Mouse (Mus musculus) limb, embryonic 14.5 days (tissue): Measurements from ENCODE around the gene Fam213b. TPM values are rescaled to one million over a fixed set of nuclear protein-coding genes. Genes with fewer than 3 reads are reported as not detected.
A peak's percentile ranks its signal among the peaks of the same experiment; 100 is the strongest.

Experiments
- ATAC-seq: fragments of 200-750 bp; cut with Nextera tagmentation; 2 replicates; pipeline ENCODE4 v1.8.0; 2017; ENCODE audit warnings: low read depth, moderate number of reproducible peaks, moderate TSS enrichment; ENCODE audit not compliant: low FRiP score
- DNase-seq: peaks from one replicate; pipeline ENCODE4 v3.0.0-alpha.2; 2015; ENCODE audit warnings: low spot score
- H3K27ac ChIP-seq: fragments of 300-500 bp; sonication (generic); replicated peaks from 2 replicates; pipeline ENCODE4 v1.5.1; 2014; ENCODE audit warnings: low read depth, mild to moderate bottlenecking, low read length, moderate library complexity, mixed read lengths
- H3K27me3 ChIP-seq: fragments of 300-500 bp; sonication (generic); 2 replicates; pipeline ENCODE4 v1.6.1; 2014; ENCODE audit warnings: low read length, mixed read lengths; ENCODE audit not compliant: control insufficient read depth, insufficient read depth
- H3K36me3 ChIP-seq: fragments of 300-500 bp; sonication (generic); 2 replicates; pipeline ENCODE4 v1.6.1; 2014; ENCODE audit warnings: mild to moderate bottlenecking, low read length, moderate library complexity, mixed read lengths; ENCODE audit not compliant: control insufficient read depth, insufficient read depth
- H3K4me1 ChIP-seq: fragments of 300-500 bp; sonication (generic); 2 replicates; pipeline ENCODE4 v1.6.1; 2014; ENCODE audit warnings: antibody characterized with exemption, low read length, mixed read lengths; ENCODE audit not compliant: control insufficient read depth, insufficient read depth
- H3K4me2 ChIP-seq: fragments of 300-500 bp; sonication (generic); replicated peaks from 2 replicates; pipeline ENCODE4 v1.6.1; 2014; ENCODE audit warnings: low read depth, mild to moderate bottlenecking, low read length, moderate library complexity; ENCODE audit not compliant: severe bottlenecking
- H3K4me3 ChIP-seq: fragments of 300-500 bp; sonication (generic); replicated peaks from 2 replicates; pipeline ENCODE4 v1.5.1; 2014; ENCODE audit warnings: low read length
- H3K9ac ChIP-seq: fragments of 300-500 bp; sonication (generic); 2 replicates; pipeline ENCODE4 v1.6.1; 2014; ENCODE audit warnings: mild to moderate bottlenecking, low read depth, low read length, moderate library complexity; ENCODE audit not compliant: severe bottlenecking
- H3K9me3 ChIP-seq: fragments of 300-500 bp; sonication (generic); 2 replicates; pipeline ENCODE4 v1.6.1; 2016; ENCODE audit warnings: low read length; ENCODE audit not compliant: control insufficient read depth
- POLR2A ChIP-seq: fragments of 200-500 bp; IDR thresholded peaks from 2 replicates; pipeline ENCODE4 v1.8.0; 2012; ENCODE audit warnings: inconsistent platforms, mild to moderate bottlenecking, moderate library complexity, borderline replicate concordance; ENCODE audit not compliant: insufficient read depth, insufficient read length; ENCODE audit errors: extremely low read depth
- WGBS: fragments of 180-500 bp; shearing (Covaris S2); extraction: QIAGEN DNeasy Blood & Tissue Kit; methylation state at CpG from one replicate; pipeline ENCODE4 v1.1.7; 2014; 5-methylcytosine and 5-hydroxymethylcytosine counted together
- polyA plus RNA-seq, 2 experiments: library from polyadenylated mRNA; depleted of rRNA in 1 of 2; stranded (reverse) in 1 of 2; unstranded in 1 of 2; fragments of >200 nt; fragmentation: Nextera tagmentation in 1 of 2; extraction: Ambion mirVana in 1 of 2; gene quantifications; 2 replicates each; pipeline versions ENCODE4 v1.2.1 to v1.2.3; 2012 to 2014

The Fam213b gene
- polyA plus RNA-seq, 2 experiments, result 33.6 to 51.8 TPM

DNA sequence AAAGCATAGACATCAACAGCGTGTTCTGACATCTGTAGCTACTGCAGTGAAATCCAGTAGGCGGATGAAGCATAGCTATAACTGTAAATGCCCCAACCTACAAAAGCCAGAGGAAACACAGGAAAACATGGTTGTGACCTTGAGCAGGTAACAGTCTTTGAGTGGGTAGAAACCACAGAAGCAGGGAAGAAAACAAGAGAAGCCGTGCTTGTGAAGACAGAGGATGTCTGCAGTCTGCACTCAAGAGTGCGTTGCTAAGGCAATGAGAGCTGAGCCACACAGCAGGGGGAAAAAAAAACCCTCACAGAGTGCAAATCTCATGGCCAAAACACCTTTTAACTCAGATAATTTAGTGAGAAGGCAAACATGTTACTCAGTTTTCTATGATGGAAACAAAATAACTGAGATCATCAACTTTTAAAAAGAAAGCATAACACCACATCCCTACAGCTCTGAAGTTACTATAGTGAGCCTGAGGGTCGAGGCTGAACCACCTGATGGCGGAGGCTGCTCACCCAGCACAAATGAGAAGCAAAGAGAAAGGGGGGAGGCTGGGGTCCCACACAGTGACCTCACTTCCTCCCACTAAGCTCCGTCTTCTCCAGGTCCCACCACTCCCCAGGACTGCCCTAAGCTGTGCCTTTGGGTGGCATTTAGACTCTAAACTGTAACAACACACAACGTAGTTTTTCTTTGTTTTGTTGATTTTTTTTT lies 37.8 kb upstream of the Fam213b start:
- Histone ChIP-seq H3K9me3 (no peaks in the 10 kb centered on the region), H3K27ac (no peak overlapping the region), H3K4me3 (no peak overlapping the region), H3K4me2 (no peak overlapping the region), H3K9ac (no peak overlapping the region), H3K27me3 (no peaks in the 10 kb centered on the region), H3K36me3 (no peaks in the 10 kb centered on the region), H3K4me1 (no peaks in the 10 kb centered on the region)
- DNase-seq (no peak), ATAC-seq (no peak)
- TF ChIP-seq POLR2A, result no peak
- WGBS, result 62% methylated on average over 8 of the region's 8 CpGs

DNA sequence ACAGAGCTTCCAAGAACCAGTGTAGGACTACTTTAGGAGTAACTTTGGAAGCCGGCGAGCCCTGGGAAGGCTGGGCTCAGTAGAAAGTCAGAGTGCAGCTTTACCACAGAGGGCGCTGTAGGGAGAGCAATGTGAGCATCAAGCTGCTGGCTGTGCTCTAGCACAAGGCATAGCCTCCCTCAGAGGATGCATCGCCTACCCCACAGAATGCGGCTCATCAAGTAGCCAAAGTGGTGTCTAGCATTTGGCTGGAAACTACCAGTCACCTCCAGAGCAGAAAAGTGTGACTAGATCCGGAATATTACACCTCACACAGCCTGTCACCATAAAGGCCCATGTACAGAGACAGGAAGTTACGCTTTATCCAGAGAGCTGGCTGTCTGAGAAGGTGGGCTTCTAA lies 36.9 kb upstream of the Fam213b start:
- no peak for TF ChIP-seq POLR2A
- Histone ChIP-seq H3K27ac (no peak overlapping the region), H3K4me3 (no peak overlapping the region), H3K9ac (no peak overlapping the region), H3K9me3 (no peaks in the 10 kb centered on the region), H3K27me3 (no peaks in the 10 kb centered on the region), H3K4me2 (no peak overlapping the region), H3K4me1 (no peaks in the 10 kb centered on the region), H3K36me3 (no peaks in the 10 kb centered on the region)
- ATAC-seq (no peak), DNase-seq (no peak)
- WGBS, result 83% methylated on average over 7 of the region's 7 CpGs

DNA sequence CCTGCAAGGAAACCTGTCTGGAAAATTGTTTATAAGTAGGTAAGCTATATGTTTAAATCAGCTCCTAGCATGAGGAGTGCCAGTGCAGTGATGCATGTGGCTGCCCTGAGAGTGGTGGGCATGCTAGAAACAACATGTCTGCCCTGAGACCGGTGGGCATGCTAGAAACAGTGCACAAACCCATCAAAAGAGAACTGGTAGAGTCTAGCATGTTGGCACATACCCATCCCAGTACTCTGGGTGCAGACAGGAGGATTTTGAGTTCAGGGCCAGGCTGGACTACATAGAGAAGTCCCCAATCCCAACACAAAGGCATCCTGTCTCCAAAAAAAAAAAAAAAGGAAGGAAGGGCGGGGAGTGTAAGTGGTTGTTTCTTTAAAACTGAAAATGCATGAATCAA lies 35.9 kb upstream of the Fam213b start:
- TF ChIP-seq POLR2A, result no peak
- Histone ChIP-seq H3K27ac (no peak overlapping the region), H3K4me2 (no peak overlapping the region), H3K36me3 (no peaks in the 10 kb centered on the region), H3K27me3 (no peaks in the 10 kb centered on the region), H3K9me3 (no peaks in the 10 kb centered on the region), H3K9ac (no peak overlapping the region), H3K4me1 (no peaks in the 10 kb centered on the region), H3K4me3 (no peak overlapping the region)
- no peak for DNase-seq
- 85% methylated on average over 2 of the region's 2 CpGs for WGBS
- no peak for ATAC-seq

DNA sequence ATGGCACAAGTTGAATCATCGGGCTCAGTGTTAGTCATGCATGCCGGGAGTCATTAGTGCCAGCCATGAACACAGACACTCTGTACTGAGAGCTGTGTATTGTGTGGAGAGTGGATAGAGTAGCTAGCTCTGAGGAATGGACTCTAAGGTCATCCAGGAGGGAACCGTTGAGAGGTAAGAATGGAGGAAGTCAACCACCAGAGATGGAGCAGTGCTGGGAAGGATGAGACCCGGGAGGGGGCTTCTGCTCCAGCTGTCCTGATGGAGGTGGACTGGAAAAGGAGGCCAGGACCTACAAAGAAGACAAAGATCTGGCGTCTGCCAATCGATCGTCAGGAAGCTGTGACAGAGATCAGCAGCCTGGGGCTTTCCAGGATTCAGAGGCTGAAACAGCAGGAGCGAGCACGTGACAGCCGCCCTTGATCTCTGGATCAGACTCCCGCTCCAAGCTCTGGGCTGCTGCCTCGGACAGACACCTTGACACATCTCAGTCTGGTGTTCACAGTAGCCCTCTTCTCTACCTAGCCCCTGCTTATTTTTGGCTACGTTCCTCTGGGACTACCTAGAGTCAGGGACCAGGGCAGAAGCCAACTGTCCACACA lies 34.5 kb upstream of the Fam213b start:
- TF ChIP-seq POLR2A, result no peak
- H3K9me3 ChIP-seq, result no peaks in the 10 kb centered on the region
- DNase-seq, result no peak
- H3K4me1 ChIP-seq, result no peaks in the 10 kb centered on the region
- no peak overlapping the region for H3K27ac ChIP-seq
- no peak overlapping the region for H3K9ac ChIP-seq
- 59% methylated on average over 11 of the region's 13 CpGs for WGBS
- no peak overlapping the region for H3K4me3 ChIP-seq
- no peaks in the 10 kb centered on the region for H3K27me3 ChIP-seq
- H3K36me3 ChIP-seq, result no peaks in the 10 kb centered on the region
- no peak overlapping the region for H3K4me2 ChIP-seq
- ATAC-seq, result no peak

DNA sequence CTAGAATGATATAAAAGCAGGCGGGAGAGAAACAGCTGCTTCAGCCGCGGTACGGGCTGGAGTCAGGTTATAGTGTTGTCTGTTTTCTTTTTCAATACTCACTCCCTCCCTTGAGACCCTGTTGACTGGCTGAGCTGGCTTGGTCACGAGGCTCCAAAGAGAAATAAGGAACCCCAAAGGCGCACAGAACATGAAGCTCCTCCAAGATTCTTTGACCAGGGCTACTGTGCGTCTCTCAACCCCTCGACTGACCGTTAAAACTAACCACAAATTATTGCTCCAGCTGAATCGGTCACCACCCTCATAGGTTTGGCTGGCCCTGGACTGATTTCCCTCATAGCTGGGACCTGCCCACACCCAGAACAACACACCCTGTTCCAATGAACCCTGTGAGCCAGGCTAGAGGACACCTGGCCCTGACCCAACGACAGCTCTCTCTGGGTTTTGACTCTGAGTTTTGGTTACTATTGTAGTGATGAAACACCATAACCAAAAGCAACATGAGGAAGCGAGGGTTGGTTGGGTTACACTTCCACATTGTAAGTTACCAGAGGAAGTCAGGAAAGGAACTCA lies 30.2 kb upstream of the Fam213b start:
- Histone ChIP-seq H3K36me3 (no peaks in the 10 kb centered on the region), H3K27me3 (no peaks in the 10 kb centered on the region), H3K27ac (no peak overlapping the region), H3K9ac (no peak overlapping the region), H3K9me3 (no peaks in the 10 kb centered on the region), H3K4me2 (no peak overlapping the region), H3K4me1 (peaks cover 15% of the 10 kb centered on the region), H3K4me3 (no peak overlapping the region)
- WGBS, result 73% methylated on average over 12 of the region's 12 CpGs
- peak; percentile 2 for DNase-seq
- ATAC-seq, result no peak
- TF ChIP-seq POLR2A, result no peak
